Mouse (Mus musculus) stomach, embryonic 16.5 days (tissue): ENCODE measurements around the gene Plau. TPM values are rescaled to one million over a fixed set of nuclear protein-coding genes. Genes with fewer than 3 reads are reported as not detected.

ENCODE experiments used
- ATAC-seq: fragments of 200-750 bp; cut with Nextera tagmentation; 2 replicates; pipeline ENCODE4 v1.8.0; 2017; ENCODE audit warnings: moderate number of reproducible peaks, moderate TSS enrichment; ENCODE audit not compliant: insufficient read depth, low FRiP score
- H3K27ac ChIP-seq: fragments of 300-500 bp; sonication (generic); 2 replicates; pipeline ENCODE4 v1.5.1; 2014; ENCODE audit warnings: low read length
- H3K27me3 ChIP-seq: fragments of 300-500 bp; sonication (generic); 2 replicates; pipeline ENCODE4 v1.6.1; 2014; ENCODE audit warnings: low read length, control low read depth, mixed read lengths; ENCODE audit not compliant: control insufficient read depth, insufficient read depth
- H3K36me3 ChIP-seq: fragments of 300-500 bp; sonication (generic); 2 replicates; pipeline ENCODE4 v1.6.1; 2014; ENCODE audit warnings: low read length; ENCODE audit not compliant: control insufficient read depth, insufficient read depth
- H3K4me1 ChIP-seq: fragments of 300-500 bp; sonication (generic); 2 replicates; pipeline ENCODE4 v1.6.1; 2014; ENCODE audit warnings: low read length, control low read depth, mixed read lengths; ENCODE audit not compliant: control insufficient read depth, insufficient read depth
- H3K4me2 ChIP-seq: fragments of 300-500 bp; sonication (generic); 2 replicates; pipeline ENCODE4 v1.6.1; 2014; ENCODE audit warnings: low read depth, low read length, mixed read lengths
- H3K4me3 ChIP-seq: fragments of 300-500 bp; sonication (generic); replicated peaks from 2 replicates; pipeline ENCODE4 v1.5.1; 2014; ENCODE audit warnings: mild to moderate bottlenecking, low read length
- H3K9ac ChIP-seq: fragments of 300-500 bp; sonication (generic); 2 replicates; pipeline ENCODE4 v1.6.1; 2014; ENCODE audit warnings: low read length
- H3K9me3 ChIP-seq: fragments of 300-500 bp; sonication (generic); replicated peaks from 2 replicates; pipeline ENCODE4 v1.6.1; 2016; ENCODE audit warnings: low read length, control low read depth; ENCODE audit not compliant: control insufficient read depth
- WGBS: fragments of 180-500 bp; shearing (Covaris S2); extraction: QIAGEN DNeasy Blood & Tissue Kit; methylation state at CpG from one replicate; pipeline ENCODE4 v1.1.7; 2014; 5-methylcytosine and 5-hydroxymethylcytosine counted together
- polyA plus RNA-seq: library from polyadenylated mRNA; unstranded; fragments of >200 nt; fragmentation: Nextera tagmentation; extraction: Ambion mirVana; gene quantifications from 2 replicates; pipeline ENCODE4 v1.2.1, GENCODE M21; 2015

Gene Plau
- polyA plus RNA-seq, 1 experiment from 2014 or later: 1.9 TPM

DNA sequence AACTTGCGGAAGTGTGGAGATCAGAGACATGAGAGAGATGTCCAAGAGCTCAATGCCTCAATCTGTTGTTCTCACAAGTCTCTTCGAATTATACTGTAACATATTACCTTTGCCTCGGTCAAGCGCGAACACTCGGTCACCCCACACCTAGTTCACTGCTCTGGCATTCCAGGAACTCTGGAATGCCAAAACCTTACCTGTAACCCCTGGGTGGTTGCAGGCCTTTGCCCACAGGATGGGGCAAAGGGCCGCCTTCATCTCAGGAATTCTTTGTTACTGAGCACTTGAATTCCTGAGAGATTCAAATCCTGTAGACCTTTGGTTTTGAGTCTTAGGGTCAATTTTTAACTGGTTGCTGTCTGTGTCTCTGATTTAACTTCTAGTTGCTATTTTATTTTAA, 29.9 kb downstream of the Plau start:
- ATAC-seq: no peak
- no peak overlapping the region for H3K4me2 ChIP-seq
- no peak overlapping the region for H3K27ac ChIP-seq
- no peaks in the 10 kb centered on the region for H3K36me3 ChIP-seq
- H3K4me3 ChIP-seq: no peak overlapping the region
- H3K9me3 ChIP-seq: no peaks in the 10 kb centered on the region
- H3K27me3 ChIP-seq: no peaks in the 10 kb centered on the region
- no peak overlapping the region for H3K9ac ChIP-seq
- WGBS: 92% methylated on average over 7 of the region's 7 CpGs
- H3K4me1 ChIP-seq: no peaks in the 10 kb centered on the region

DNA sequence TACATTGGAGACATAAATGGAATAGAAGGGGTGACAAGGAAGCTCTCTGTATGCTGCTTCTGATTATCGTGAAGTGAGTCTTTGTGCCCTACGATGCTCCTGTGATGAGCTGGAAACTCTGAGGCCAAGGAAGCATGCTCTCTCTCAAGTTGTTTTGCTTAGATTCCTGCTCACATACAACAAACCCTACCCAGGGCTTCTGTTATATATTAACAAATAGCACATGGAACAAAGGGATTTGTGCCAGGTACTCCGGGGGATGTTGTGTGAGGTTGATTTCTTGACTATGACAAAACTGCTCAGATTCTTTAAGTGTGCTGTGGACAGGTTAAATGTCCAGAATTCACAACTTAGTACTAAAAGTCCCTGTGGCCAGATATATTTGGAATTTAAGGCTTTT, 33.6 kb downstream of the Plau start:
- no peak overlapping the region for H3K27ac ChIP-seq

DNA sequence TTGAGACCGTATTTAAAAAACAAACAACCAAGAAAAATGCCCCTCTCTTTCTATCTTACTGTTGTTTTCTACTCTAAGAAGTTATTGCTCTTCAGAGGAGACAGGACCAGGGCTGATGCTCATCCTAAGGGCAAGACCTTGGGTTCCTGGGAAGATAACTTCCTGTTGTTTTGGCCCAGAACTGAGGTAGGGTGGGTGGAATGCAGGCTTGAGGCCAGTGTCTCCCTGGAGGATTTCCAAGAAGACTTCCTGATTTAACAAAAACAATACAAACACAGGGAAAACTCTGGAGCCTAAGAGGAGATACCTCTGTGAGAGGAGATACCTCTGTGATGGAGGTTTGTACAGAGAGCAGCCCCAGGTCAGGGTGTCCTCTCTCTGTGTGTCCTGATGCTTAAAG, 35.0 kb downstream of the Plau start:
- no peaks in the 10 kb centered on the region for H3K9me3 ChIP-seq
- no peaks in the 10 kb centered on the region for H3K36me3 ChIP-seq
- 66% methylated on average over 1 of the region's 1 CpGs for WGBS
- no peak overlapping the region for H3K9ac ChIP-seq
- no peak overlapping the region for H3K4me3 ChIP-seq
- no peak overlapping the region for H3K27ac ChIP-seq
- no peak overlapping the region for H3K4me2 ChIP-seq
- ATAC-seq: no peak
- no peaks in the 10 kb centered on the region for H3K27me3 ChIP-seq
- H3K4me1 ChIP-seq: no peaks in the 10 kb centered on the region

More for the DNA sequence above, 33.6 kb downstream of the Plau start:
- H3K27me3 ChIP-seq: no peaks in the 10 kb centered on the region
- H3K9ac ChIP-seq: no peak overlapping the region
- H3K4me2 ChIP-seq: no peak overlapping the region
- H3K9me3 ChIP-seq: no peaks in the 10 kb centered on the region
- H3K4me3 ChIP-seq: no peak overlapping the region
- ATAC-seq: no peak
- 77% methylated on average over 3 of the region's 3 CpGs for WGBS
- H3K36me3 ChIP-seq: no peaks in the 10 kb centered on the region
- no peaks in the 10 kb centered on the region for H3K4me1 ChIP-seq

DNA sequence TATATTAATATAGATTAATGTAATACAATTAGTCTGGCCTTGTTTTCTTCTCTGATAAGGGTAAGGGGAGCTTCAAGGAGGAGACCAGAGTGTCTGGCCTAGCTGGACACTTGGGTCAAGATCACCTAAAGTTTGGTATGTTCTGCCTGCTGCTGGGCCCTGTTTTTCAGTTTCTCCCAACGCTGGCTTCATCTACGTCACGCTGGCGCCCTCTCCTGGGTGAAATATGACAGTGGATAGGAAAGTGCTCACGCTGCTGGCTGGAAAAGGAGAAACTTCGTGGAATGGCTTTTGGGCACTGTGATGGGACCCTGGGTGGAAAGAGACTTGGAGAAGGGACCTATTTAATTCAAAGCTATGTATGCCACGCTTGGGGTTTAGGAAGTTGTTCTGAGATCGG, 36.8 kb downstream of the Plau start:
- H3K4me1 ChIP-seq: no peaks in the 10 kb centered on the region
- H3K36me3 ChIP-seq: no peaks in the 10 kb centered on the region
- WGBS: 3% methylated on average over 8 of the region's 8 CpGs
- H3K27me3 ChIP-seq: no peaks in the 10 kb centered on the region
- H3K9ac ChIP-seq: peak overlapping the region; percentile 32; the same call in 1 of the 2 replicates
- H3K27ac ChIP-seq: no peak overlapping the region
- no peaks in the 10 kb centered on the region for H3K9me3 ChIP-seq
- no peak overlapping the region for H3K4me3 ChIP-seq
- ATAC-seq: 0 out of 2 replicates have a peak, but pooled peaks have one; percentile 25
- H3K4me2 ChIP-seq: no peak overlapping the region

DNA sequence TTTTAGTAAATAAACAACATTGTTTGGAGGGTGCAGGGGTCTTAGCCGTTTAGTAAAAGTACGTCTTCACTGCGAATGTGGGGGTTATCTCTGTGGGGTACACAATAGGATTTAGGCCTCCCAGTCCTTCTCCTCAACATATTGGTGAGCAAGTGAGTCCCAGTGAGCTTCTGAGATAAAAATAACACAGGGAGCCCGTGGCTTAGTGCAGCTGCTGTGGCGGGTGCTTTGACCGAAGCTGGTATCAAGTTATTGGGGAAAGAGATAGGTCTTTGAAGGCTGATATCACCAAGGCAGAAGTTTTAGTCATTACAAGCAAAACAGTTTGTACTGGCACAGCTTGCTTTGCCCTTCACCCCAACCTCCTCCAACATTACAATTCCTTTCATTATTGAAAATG, 37.5 kb downstream of the Plau start:
- Histone ChIP-seq H3K4me3 (no peak overlapping the region), H3K4me2 (no peak overlapping the region), H3K4me1 (no peaks in the 10 kb centered on the region), H3K9ac (peak overlapping the region; percentile 32; the same call in 1 of the 2 replicates), H3K27ac (no peak overlapping the region), H3K9me3 (no peaks in the 10 kb centered on the region), H3K36me3 (no peaks in the 10 kb centered on the region), H3K27me3 (no peaks in the 10 kb centered on the region)
- ATAC-seq: no peak
- WGBS: 25% methylated on average over 6 of the region's 6 CpGs

DNA sequence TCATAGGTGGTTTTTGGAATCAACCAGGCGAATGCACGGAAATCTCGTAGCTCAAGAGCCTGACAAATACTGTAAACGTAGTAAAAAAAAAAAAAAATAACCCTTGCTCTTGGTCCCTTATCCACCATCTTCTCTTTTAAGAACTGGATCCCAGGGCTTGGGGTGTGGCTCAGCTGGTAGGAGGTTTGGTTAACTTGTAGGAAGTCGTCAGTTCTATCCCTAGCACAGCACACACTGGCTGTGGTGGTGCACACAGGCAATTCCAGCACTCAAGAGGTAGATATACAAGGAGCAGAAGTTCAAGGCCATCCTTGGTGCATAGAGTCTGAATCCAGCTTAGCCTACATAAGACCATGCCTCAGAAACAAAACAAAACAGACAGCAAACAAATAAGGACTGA, 48.2 kb downstream of the Plau start:
- peak overlapping the region; percentile 77 for H3K27ac ChIP-seq
- ATAC-seq: no peak
- H3K9ac ChIP-seq: no peak overlapping the region
- H3K9me3 ChIP-seq: no peaks in the 10 kb centered on the region
- H3K27me3 ChIP-seq: no peaks in the 10 kb centered on the region
- no peaks in the 10 kb centered on the region for H3K36me3 ChIP-seq
- H3K4me2 ChIP-seq: peak overlapping the region; percentile 37
- 67% methylated on average over 5 of the region's 5 CpGs for WGBS
- H3K4me1 ChIP-seq: peaks cover 11% of the 10 kb centered on the region
- no peak overlapping the region for H3K4me3 ChIP-seq

DNA sequence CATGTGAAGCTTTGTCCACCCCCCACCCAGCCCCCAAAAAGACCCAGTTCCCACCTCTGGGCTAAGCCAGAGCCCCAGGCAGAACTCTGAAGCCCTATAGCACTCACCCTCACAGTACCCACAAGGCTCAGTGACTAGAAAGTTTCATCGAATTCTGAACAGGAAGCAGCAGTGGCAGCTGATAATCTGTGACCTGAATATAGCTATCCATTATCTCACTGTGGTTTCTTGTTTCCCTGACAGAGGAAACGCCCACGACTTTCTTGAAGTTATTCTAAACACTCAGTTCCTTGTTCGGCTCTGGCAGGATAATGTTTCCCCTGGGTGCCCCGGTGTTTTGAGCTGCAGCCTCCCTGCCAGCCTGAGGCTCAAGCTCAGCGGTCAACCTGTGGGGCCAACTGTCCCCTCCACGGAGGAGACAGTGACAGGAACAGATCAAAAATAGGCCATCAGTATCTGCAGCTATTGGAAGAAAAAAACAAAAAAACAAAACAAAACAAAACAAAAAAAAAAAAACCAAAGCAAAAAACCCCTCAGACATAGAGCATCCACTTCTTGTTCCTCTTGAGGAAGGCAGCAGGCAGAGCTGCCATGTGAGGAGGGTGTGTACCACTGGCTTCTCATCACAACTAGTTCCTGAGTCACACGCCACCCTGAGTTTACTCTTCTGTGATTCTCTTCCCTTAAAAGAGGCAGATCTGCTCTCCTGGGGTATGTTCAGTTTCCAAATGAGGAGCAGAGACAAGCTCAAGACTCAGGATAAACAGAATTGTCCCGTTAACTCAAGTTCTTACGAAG, 48.8 kb downstream of the Plau start:
- no peaks in the 10 kb centered on the region for H3K9me3 ChIP-seq
- peak; percentile 76 for ATAC-seq
- H3K36me3 ChIP-seq: no peaks in the 10 kb centered on the region
- peak overlapping the region; percentile 77 for H3K27ac ChIP-seq
- no peaks in the 10 kb centered on the region for H3K27me3 ChIP-seq
- peaks cover 11% of the 10 kb centered on the region for H3K4me1 ChIP-seq
- H3K4me2 ChIP-seq: peak overlapping the region; percentile 37
- 0 out of 2 replicates have a peak overlapping the region, but pooled peaks have one; percentile 43 for H3K9ac ChIP-seq
- 22% methylated on average over 10 of the region's 10 CpGs for WGBS
- H3K4me3 ChIP-seq: no peak overlapping the region

DNA sequence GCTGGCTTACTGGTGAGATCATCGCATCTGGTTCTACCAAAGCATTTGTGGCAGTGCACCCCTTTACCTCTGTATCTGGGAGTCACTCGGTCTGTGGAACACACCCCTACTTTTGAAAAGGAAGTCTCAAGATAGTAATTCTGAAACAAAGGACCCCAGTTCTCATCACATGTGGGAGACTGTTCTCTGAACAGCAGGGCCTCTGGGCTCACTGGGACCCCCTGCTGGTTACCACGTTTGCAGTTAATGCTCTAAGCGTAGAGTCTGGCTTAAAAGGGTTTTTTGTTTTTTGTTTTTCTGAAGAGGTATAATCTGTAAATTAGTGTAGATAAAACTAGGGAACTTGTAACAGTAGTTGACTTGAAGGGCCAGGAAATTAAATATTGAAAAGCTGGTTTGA, 49.8 kb downstream of the Plau start:
- peak overlapping the region; percentile 77; the same call in 1 of the 2 replicates for H3K27ac ChIP-seq
- 49% methylated on average over 4 of the region's 4 CpGs for WGBS
- no peak for ATAC-seq

DNA sequence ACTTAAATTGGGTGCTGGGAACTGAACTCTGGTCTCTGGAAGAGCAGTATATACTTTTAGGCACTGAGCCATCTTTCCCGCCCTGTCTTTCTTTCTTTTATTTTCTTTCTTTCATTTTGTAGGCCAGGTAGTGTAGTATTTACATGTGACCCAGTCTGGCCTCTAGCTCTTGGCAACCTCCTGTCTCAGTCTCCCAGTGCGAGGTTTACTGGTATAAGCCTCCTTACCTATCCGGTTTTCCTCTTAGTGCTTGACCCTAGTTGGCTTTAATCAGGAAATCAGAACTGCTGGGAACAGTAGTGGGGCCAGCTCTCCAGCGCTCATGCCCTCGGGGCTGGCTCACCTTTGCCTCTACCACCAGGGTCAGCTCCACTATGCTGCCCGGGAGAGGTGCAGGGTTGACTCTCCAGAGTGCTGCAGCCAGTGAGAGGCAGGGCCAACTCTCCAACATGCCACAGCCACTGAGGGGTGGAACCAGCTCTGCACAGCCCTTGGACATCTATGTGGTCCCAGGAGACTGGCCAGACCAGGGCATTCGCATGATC, 51.2 kb downstream of the Plau start:
- H3K36me3 ChIP-seq: no peaks in the 10 kb centered on the region
- no peaks in the 10 kb centered on the region for H3K27me3 ChIP-seq
- peaks cover 22% of the 10 kb centered on the region for H3K4me1 ChIP-seq
- H3K9me3 ChIP-seq: no peaks in the 10 kb centered on the region
- no peak overlapping the region for H3K27ac ChIP-seq
- no peak overlapping the region for H3K9ac ChIP-seq
- no peak for ATAC-seq
- WGBS: 85% methylated on average over 7 of the region's 7 CpGs
- no peak overlapping the region for H3K4me3 ChIP-seq
- H3K4me2 ChIP-seq: no peak overlapping the region

More for the DNA sequence above, 49.8 kb downstream of the Plau start:
- Histone ChIP-seq H3K36me3 (no peaks in the 10 kb centered on the region), H3K27me3 (no peaks in the 10 kb centered on the region), H3K4me1 (peaks cover 11% of the 10 kb centered on the region), H3K9ac (no peak overlapping the region), H3K9me3 (no peaks in the 10 kb centered on the region), H3K4me3 (no peak overlapping the region), H3K4me2 (no peak overlapping the region)
